In genomic region chr14:55747051-55747847, GRCm38 (mm10) we compare ENCODE assay signal across 9 mouse cellular contexts. TPM values are rescaled to one million over a fixed set of nuclear protein-coding genes. Genes with fewer than 3 reads are reported as not detected.
A peak's percentile ranks its signal among the peaks of the same experiment; 100 is the strongest.
DNase-seq lines count a peak whose midpoint lies in the region; ATAC-seq and TF ChIP-seq lines count a peak whose summit lies in the region.
"Had no signal": no experiment of that assay in that cellular context is flagged by ENCODE, and none has a peak within 500 bp of the region (broad histone marks: within the 10 kb centered on the region; RNA-seq: fewer than 3 reads in every experiment).

No protein-coding gene starts in this region.

- TF ChIP-seq CTCF in lung, postnatal 0 days (IDR thresholded peaks at IDR 0.05), result 0 out of 2 replicates have a peak, but pooled peaks have one; percentile 8

- 89% methylated on average over 10 of the region's 10 CpGs for WGBS in lung, postnatal 0 days
- WGBS in embryonic facial prominence, embryonic 15.5 days, result 88% methylated on average over 10 of the region's 10 CpGs
- 92% methylated on average over 10 of the region's 10 CpGs for WGBS in limb, embryonic 10.5 days
- WGBS in neural tube, embryonic 15.5 days, result 93% methylated on average over 10 of the region's 10 CpGs

- peaks cover 9% of the 10 kb centered on the region; the same call in 1 of the 2 replicates for H3K4me1 ChIP-seq in lung, postnatal 0 days (ENCODE audit: insufficient read depth, low read depth, low read length)
- peaks cover 32% of the 10 kb centered on the region for H3K4me1 ChIP-seq in embryonic facial prominence, embryonic 15.5 days
- H3K4me1 ChIP-seq in limb, embryonic 10.5 days, result peaks cover 31% of the 10 kb centered on the region
- peaks cover 43% of the 10 kb centered on the region for H3K4me1 ChIP-seq in neural tube, embryonic 15.5 days

- H3K27ac ChIP-seq in lung, postnatal 0 days (ENCODE audit: low read length), result no peak overlapping the region
- no peak overlapping the region for H3K27ac ChIP-seq in embryonic facial prominence, embryonic 15.5 days (replicated peaks)
- no peak overlapping the region for H3K27ac ChIP-seq in limb, embryonic 10.5 days
- H3K27ac ChIP-seq in neural tube, embryonic 15.5 days (replicated peaks), result no peak overlapping the region

- ATAC-seq in lung, postnatal 0 days, result no peak
- no peak for ATAC-seq in embryonic facial prominence, embryonic 15.5 days (ENCODE audit: insufficient number of reproducible peaks, low FRiP score, low TSS enrichment, low read depth)
- ATAC-seq in neural tube, embryonic 15.5 days (ENCODE audit: low FRiP score), result no peak

- H3K4me3 ChIP-seq in lung, postnatal 0 days (ENCODE audit: low read depth, low read length), result no peak overlapping the region
- H3K4me3 ChIP-seq in embryonic facial prominence, embryonic 15.5 days (replicated peaks), result peak overlapping the region; percentile 91; the same call in 1 of the 2 replicates
- H3K4me3 ChIP-seq in limb, embryonic 10.5 days, result peak overlapping the region; percentile 94; the same call in 1 of the 2 replicates
- peak overlapping the region; percentile 88 for H3K4me3 ChIP-seq in neural tube, embryonic 15.5 days (replicated peaks)

- H3K27me3 ChIP-seq in lung, postnatal 0 days (replicated peaks; ENCODE audit: insufficient read depth, low read length), result no peaks in the 10 kb centered on the region
- H3K27me3 ChIP-seq in embryonic facial prominence, embryonic 15.5 days, result no peaks in the 10 kb centered on the region
- H3K27me3 ChIP-seq in limb, embryonic 10.5 days (ENCODE audit: low read depth, poor library complexity, severe bottlenecking), result no peaks in the 10 kb centered on the region
- no peaks in the 10 kb centered on the region for H3K27me3 ChIP-seq in neural tube, embryonic 15.5 days (replicated peaks)

- no peak for TF ChIP-seq EP300 in lung, postnatal 0 days (IDR thresholded peaks at IDR 0.05)

- H3K36me3 ChIP-seq in lung, postnatal 0 days (ENCODE audit: insufficient read depth, low read length), result peaks cover 34% of the 10 kb centered on the region
- H3K36me3 ChIP-seq in embryonic facial prominence, embryonic 15.5 days, result peaks cover 41% of the 10 kb centered on the region
- H3K36me3 ChIP-seq in limb, embryonic 10.5 days, result peaks cover 55% of the 10 kb centered on the region
- H3K36me3 ChIP-seq in neural tube, embryonic 15.5 days, result peaks cover 29% of the 10 kb centered on the region

- no peaks in the 10 kb centered on the region for H3K9me3 ChIP-seq in lung, postnatal 0 days (ENCODE audit: low read length)
- H3K9me3 ChIP-seq in embryonic facial prominence, embryonic 15.5 days (replicated peaks), result no peaks in the 10 kb centered on the region
- H3K9me3 ChIP-seq in limb, embryonic 10.5 days (replicated peaks), result no peaks in the 10 kb centered on the region
- H3K9me3 ChIP-seq in neural tube, embryonic 15.5 days (replicated peaks), result no peaks in the 10 kb centered on the region

- peak overlapping the region; percentile 84; the same call in 1 of the 2 replicates for H3K4me2 ChIP-seq in lung, postnatal 0 days (replicated peaks; ENCODE audit: low read depth, low read length)
- peak overlapping the region; percentile 94 for H3K4me2 ChIP-seq in embryonic facial prominence, embryonic 15.5 days (replicated peaks)
- peak overlapping the region; percentile 95 for H3K4me2 ChIP-seq in neural tube, embryonic 15.5 days

- H3K9ac ChIP-seq in lung, postnatal 0 days (replicated peaks; ENCODE audit: low read depth), result no peak overlapping the region
- H3K9ac ChIP-seq in embryonic facial prominence, embryonic 15.5 days, result no peak overlapping the region
- 0 out of 2 replicates have a peak overlapping the region, but pooled peaks have one; percentile 5 for H3K9ac ChIP-seq in neural tube, embryonic 15.5 days (replicated peaks)

- DNase-seq in lung, postnatal 0 days (ENCODE audit: low spot score), result no peak
- DNase-seq in lung, postnatal 14 days, result no peak
- DNase-seq in limb, embryonic 10.5 days (ENCODE audit: low spot score), result no peak
- DNase-seq in frontal cortex, postnatal 36 days (ENCODE audit: low spot score in 2 of 2), result no peak
- no peak for DNase-seq in embryo, embryonic 10 days (ENCODE audit: low spot score)
- DNase-seq in cerebellum, postnatal 10 days, result no peak
- DNase-seq: right cerebral cortex, postnatal 4 days had no signal

RNA-seq across cellular contexts. Expression of gene Nop9, which starts 1.8 kb away (rescaled TPM):
- 16.2 and 19.5 TPM in 2 replicates for polyA plus RNA-seq in lung, postnatal 0 days (2015; fragmentation: Nextera tagmentation; extraction: Ambion mirVana)
- 37.3 and 39.0 TPM in 2 replicates for polyA plus RNA-seq in embryonic facial prominence, embryonic 15.5 days (2015; fragmentation: Nextera tagmentation; extraction: Ambion mirVana)
- 68.7 and 71.4 TPM in 2 replicates for polyA plus RNA-seq in limb, embryonic 10.5 days (2016; fragmentation: Nextera tagmentation; extraction: Ambion mirVana)
- 25.1 and 31.5 TPM in 2 replicates for polyA plus RNA-seq in neural tube, embryonic 15.5 days (2015; fragmentation: Nextera tagmentation; extraction: Ambion mirVana)

RNA-seq across cellular contexts. Expression of gene Dhrs1, which starts 1.8 kb away (rescaled TPM):
- 74.1 and 83.5 TPM in 2 replicates for polyA plus RNA-seq in lung, postnatal 0 days (2015; fragmentation: Nextera tagmentation; extraction: Ambion mirVana)
- 87.3 and 90.0 TPM in 2 replicates for polyA plus RNA-seq in embryonic facial prominence, embryonic 15.5 days (2015; fragmentation: Nextera tagmentation; extraction: Ambion mirVana)
- polyA plus RNA-seq in limb, embryonic 10.5 days (2016; fragmentation: Nextera tagmentation; extraction: Ambion mirVana), result 65.2 and 67.4 TPM in 2 replicates
- 79.7 and 84.6 TPM in 2 replicates for polyA plus RNA-seq in neural tube, embryonic 15.5 days (2015; fragmentation: Nextera tagmentation; extraction: Ambion mirVana)

RNA-seq across cellular contexts. Expression of gene Cideb, which starts 11.0 kb away (rescaled TPM):
- 0.65 and 1.3 TPM in 2 replicates for polyA plus RNA-seq in lung, postnatal 0 days (2015; fragmentation: Nextera tagmentation; extraction: Ambion mirVana)
- 0.47 and 0.60 TPM in 2 replicates for polyA plus RNA-seq in embryonic facial prominence, embryonic 15.5 days (2015; fragmentation: Nextera tagmentation; extraction: Ambion mirVana)
- 0.24 TPM in 1 of 2 replicates, not detected in the other for polyA plus RNA-seq in limb, embryonic 10.5 days (2016; fragmentation: Nextera tagmentation; extraction: Ambion mirVana)
- 0.35 and 0.93 TPM in 2 replicates for polyA plus RNA-seq in neural tube, embryonic 15.5 days (2015; fragmentation: Nextera tagmentation; extraction: Ambion mirVana)

RNA-seq across cellular contexts. Expression of gene Ltb4r2, which starts 14.0 kb away (rescaled TPM):
- 0.77 and 0.97 TPM in 2 replicates for polyA plus RNA-seq in lung, postnatal 0 days (2015; fragmentation: Nextera tagmentation; extraction: Ambion mirVana)
- 0.95 and 1.4 TPM in 2 replicates for polyA plus RNA-seq in embryonic facial prominence, embryonic 15.5 days (2015; fragmentation: Nextera tagmentation; extraction: Ambion mirVana)
- 0.23 and 0.30 TPM in 2 replicates for polyA plus RNA-seq in limb, embryonic 10.5 days (2016; fragmentation: Nextera tagmentation; extraction: Ambion mirVana)
- 0.42 and 0.88 TPM in 2 replicates for polyA plus RNA-seq in neural tube, embryonic 15.5 days (2015; fragmentation: Nextera tagmentation; extraction: Ambion mirVana)

RNA-seq across cellular contexts. Expression of gene Ltb4r1, which starts 18.5 kb away (rescaled TPM):
- 4.1 and 4.6 TPM in 2 replicates for polyA plus RNA-seq in lung, postnatal 0 days (2015; fragmentation: Nextera tagmentation; extraction: Ambion mirVana)
- polyA plus RNA-seq in embryonic facial prominence, embryonic 15.5 days (2015; fragmentation: Nextera tagmentation; extraction: Ambion mirVana), result 1.8 and 2.1 TPM in 2 replicates
- 0.14 and 0.26 TPM in 2 replicates for polyA plus RNA-seq in limb, embryonic 10.5 days (2016; fragmentation: Nextera tagmentation; extraction: Ambion mirVana)
- polyA plus RNA-seq in neural tube, embryonic 15.5 days (2015; fragmentation: Nextera tagmentation; extraction: Ambion mirVana), result 0.42 and 0.80 TPM in 2 replicates
